Mouse (Mus musculus): ENCODE data around the gene Fat2. TPM values are rescaled to one million over a fixed set of nuclear protein-coding genes. Genes with fewer than 3 reads are reported as not detected.
A peak's percentile ranks its signal among the peaks of the same experiment; 100 is the strongest.

Gene Fat2
- 0.29 and 0.53 TPM in 2 replicates for polyA plus RNA-seq (2014; fragmentation: Nextera tagmentation; extraction: Ambion mirVana)

- Histone ChIP-seq H3K9ac (no peak within 1 kb of the TSS), H3K36me3 (ENCODE audit: insufficient read depth) (no peaks in the 10 kb centered on the region), H3K27me3 (ENCODE audit: insufficient read depth, low read length) (no peaks in the 10 kb centered on the region), H3K9me3 (ENCODE audit: low read depth, low read length) (no peaks in the 10 kb centered on the region), H3K4me1 (ENCODE audit: insufficient read depth) (no peaks in the 10 kb centered on the region), H3K4me2 (no peak within 1 kb of the TSS), H3K27ac (ENCODE audit: low read depth) (no peak within 1 kb of the TSS), H3K4me3 (ENCODE audit: low read depth, low read length) (no peak within 1 kb of the TSS)
- ATAC-seq (ENCODE audit: insufficient read depth) (peak; percentile 54; the same call in 1 of the 2 replicates), DNase-seq (no peak)
- no peak for TF ChIP-seq CTCF (IDR thresholded peaks at IDR 0.05; ENCODE audit: low read depth)
- WGBS: 30% methylated on average over 13 of the region's 13 CpGs
These were observed at the start of gene Fat2 for GRCm38 (mm10) chr11:55336101-55336891. Gene Fat2 (minus strand): TSS chr11:55336564.

- Histone ChIP-seq H3K4me1 (ENCODE audit: insufficient read depth) (no peaks in the 10 kb centered on the region), H3K36me3 (ENCODE audit: insufficient read depth) (no peaks in the 10 kb centered on the region), H3K27ac (ENCODE audit: low read depth) (peak overlapping the region; percentile 5; the same call in 1 of the 2 replicates), H3K9me3 (ENCODE audit: low read depth, low read length) (no peaks in the 10 kb centered on the region), H3K9ac (no peak overlapping the region), H3K4me2 (no peak overlapping the region), H3K4me3 (ENCODE audit: low read depth, low read length) (no peak overlapping the region), H3K27me3 (ENCODE audit: insufficient read depth, low read length) (no peaks in the 10 kb centered on the region)
- TF ChIP-seq CTCF (IDR thresholded peaks at IDR 0.05; ENCODE audit: low read depth): no peak
- ATAC-seq (ENCODE audit: insufficient read depth) (no peak), DNase-seq (peak; percentile 14)
- 21% methylated on average over 6 of the region's 6 CpGs for WGBS
These were observed 47.2 kb upstream of the Fat2 start for GRCm38 (mm10) chr11:55383463-55384045.

GRCm38 (mm10) chr11:55380908-55381307 lies 44.5 kb upstream of the Fat2 start:
- peak; percentile 77 for DNase-seq

GRCm38 (mm10) chr11:55378371-55378770 lies 42.0 kb upstream of the Fat2 start:
- no peaks in the 10 kb centered on the region for H3K4me1 ChIP-seq (ENCODE audit: insufficient read depth)
- H3K27me3 ChIP-seq (ENCODE audit: insufficient read depth, low read length): no peaks in the 10 kb centered on the region
- no peak for TF ChIP-seq CTCF (IDR thresholded peaks at IDR 0.05; ENCODE audit: low read depth)
- no peaks in the 10 kb centered on the region for H3K36me3 ChIP-seq (ENCODE audit: insufficient read depth)
- no peak overlapping the region for H3K9ac ChIP-seq
- DNase-seq (peak; percentile 91), ATAC-seq (ENCODE audit: insufficient read depth) (peak; percentile 90)
- H3K9me3 ChIP-seq (ENCODE audit: low read depth, low read length): no peaks in the 10 kb centered on the region
- no peak overlapping the region for H3K4me3 ChIP-seq (ENCODE audit: low read depth, low read length)
- WGBS: 30% methylated on average over 5 of the region's 5 CpGs
- no peak overlapping the region for H3K27ac ChIP-seq (ENCODE audit: low read depth)
- no peak overlapping the region for H3K4me2 ChIP-seq

More at GRCm38 (mm10) chr11:55380908-55381307, 44.5 kb upstream of the Fat2 start:
- H3K9ac ChIP-seq: no peak overlapping the region
- no peaks in the 10 kb centered on the region for H3K36me3 ChIP-seq (ENCODE audit: insufficient read depth)
- H3K4me3 ChIP-seq (ENCODE audit: low read depth, low read length): no peak overlapping the region
- WGBS: 26% methylated on average over 6 of the region's 6 CpGs
- H3K4me2 ChIP-seq: no peak overlapping the region
- peak; percentile 23; the same call in 1 of the 2 replicates for ATAC-seq (ENCODE audit: insufficient read depth)
- TF ChIP-seq CTCF (IDR thresholded peaks at IDR 0.05; ENCODE audit: low read depth): no peak
- no peaks in the 10 kb centered on the region for H3K4me1 ChIP-seq (ENCODE audit: insufficient read depth)
- H3K27ac ChIP-seq (ENCODE audit: low read depth): no peak overlapping the region
- no peaks in the 10 kb centered on the region for H3K9me3 ChIP-seq (ENCODE audit: low read depth, low read length)
- no peaks in the 10 kb centered on the region for H3K27me3 ChIP-seq (ENCODE audit: insufficient read depth, low read length)

GRCm38 (mm10) chr11:55373838-55374237 lies 37.5 kb upstream of the Fat2 start:
- no peak overlapping the region for H3K27ac ChIP-seq (ENCODE audit: low read depth)
- 56% methylated on average over 6 of the region's 6 CpGs for WGBS
- DNase-seq (no peak), ATAC-seq (ENCODE audit: insufficient read depth) (no peak)
- no peak overlapping the region for H3K9ac ChIP-seq
- H3K27me3 ChIP-seq (ENCODE audit: insufficient read depth, low read length): no peaks in the 10 kb centered on the region
- H3K4me3 ChIP-seq (ENCODE audit: low read depth, low read length): no peak overlapping the region
- no peaks in the 10 kb centered on the region for H3K9me3 ChIP-seq (ENCODE audit: low read depth, low read length)
- no peaks in the 10 kb centered on the region for H3K4me1 ChIP-seq (ENCODE audit: insufficient read depth)
- peak; percentile 62 for TF ChIP-seq CTCF (IDR thresholded peaks at IDR 0.05; ENCODE audit: low read depth)
- H3K36me3 ChIP-seq (ENCODE audit: insufficient read depth): no peaks in the 10 kb centered on the region
- H3K4me2 ChIP-seq: no peak overlapping the region

GRCm38 (mm10) chr11:55373373-55373772 lies 37.0 kb upstream of the Fat2 start:
- no peak overlapping the region for H3K27ac ChIP-seq (ENCODE audit: low read depth)
- H3K36me3 ChIP-seq (ENCODE audit: insufficient read depth): no peaks in the 10 kb centered on the region
- TF ChIP-seq CTCF (IDR thresholded peaks at IDR 0.05; ENCODE audit: low read depth): no peak
- no peak overlapping the region for H3K4me3 ChIP-seq (ENCODE audit: low read depth, low read length)
- ATAC-seq (ENCODE audit: insufficient read depth) (no peak), DNase-seq (no peak)
- no peaks in the 10 kb centered on the region for H3K9me3 ChIP-seq (ENCODE audit: low read depth, low read length)
- H3K9ac ChIP-seq: no peak overlapping the region
- WGBS: 75% methylated on average over 12 of the region's 12 CpGs
- H3K27me3 ChIP-seq (ENCODE audit: insufficient read depth, low read length): no peaks in the 10 kb centered on the region
- no peak overlapping the region for H3K4me2 ChIP-seq
- no peaks in the 10 kb centered on the region for H3K4me1 ChIP-seq (ENCODE audit: insufficient read depth)

GRCm38 (mm10) chr11:55372001-55372400 lies 35.6 kb upstream of the Fat2 start:
- no peak overlapping the region for H3K9ac ChIP-seq
- no peak overlapping the region for H3K4me2 ChIP-seq
- H3K27ac ChIP-seq (ENCODE audit: low read depth): no peak overlapping the region
- WGBS: 54% methylated on average over 6 of the region's 6 CpGs
- DNase-seq (no peak), ATAC-seq (ENCODE audit: insufficient read depth) (no peak)
- H3K4me1 ChIP-seq (ENCODE audit: insufficient read depth): no peaks in the 10 kb centered on the region
- TF ChIP-seq CTCF (IDR thresholded peaks at IDR 0.05; ENCODE audit: low read depth): no peak
- no peaks in the 10 kb centered on the region for H3K9me3 ChIP-seq (ENCODE audit: low read depth, low read length)
- H3K36me3 ChIP-seq (ENCODE audit: insufficient read depth): no peaks in the 10 kb centered on the region
- H3K27me3 ChIP-seq (ENCODE audit: insufficient read depth, low read length): no peaks in the 10 kb centered on the region
- no peak overlapping the region for H3K4me3 ChIP-seq (ENCODE audit: low read depth, low read length)
